Mouse (Mus musculus): Measurements from ENCODE around the gene Mrps7. TPM values are rescaled to one million over a fixed set of nuclear protein-coding genes. Genes with fewer than 3 reads are reported as not detected.

The Mrps7 gene
- polyA plus RNA-seq, 1 experiment from 2014 or later: 95.6 TPM

GRCm38 (mm10) chr11:115634109-115634508 lies 30.4 kb downstream of the Mrps7 start:
- H3K9ac ChIP-seq: no peak overlapping the region
- no peak overlapping the region for H3K4me2 ChIP-seq
- ATAC-seq (ENCODE audit: insufficient read depth) (no peak), DNase-seq (no peak)
- no peaks in the 10 kb centered on the region for H3K27me3 ChIP-seq (ENCODE audit: insufficient read depth, low read length)
- no peak for TF ChIP-seq CTCF (IDR thresholded peaks at IDR 0.05; ENCODE audit: low read depth)
- H3K4me3 ChIP-seq (ENCODE audit: low read depth, low read length): no peak overlapping the region
- no peak overlapping the region for H3K27ac ChIP-seq (ENCODE audit: low read depth)
- no peaks in the 10 kb centered on the region for H3K9me3 ChIP-seq (ENCODE audit: low read depth, low read length)
- 38% methylated on average over 4 of the region's 4 CpGs for WGBS
- H3K4me1 ChIP-seq (ENCODE audit: insufficient read depth): no peaks in the 10 kb centered on the region
- H3K36me3 ChIP-seq (ENCODE audit: insufficient read depth): no peaks in the 10 kb centered on the region

DNA sequence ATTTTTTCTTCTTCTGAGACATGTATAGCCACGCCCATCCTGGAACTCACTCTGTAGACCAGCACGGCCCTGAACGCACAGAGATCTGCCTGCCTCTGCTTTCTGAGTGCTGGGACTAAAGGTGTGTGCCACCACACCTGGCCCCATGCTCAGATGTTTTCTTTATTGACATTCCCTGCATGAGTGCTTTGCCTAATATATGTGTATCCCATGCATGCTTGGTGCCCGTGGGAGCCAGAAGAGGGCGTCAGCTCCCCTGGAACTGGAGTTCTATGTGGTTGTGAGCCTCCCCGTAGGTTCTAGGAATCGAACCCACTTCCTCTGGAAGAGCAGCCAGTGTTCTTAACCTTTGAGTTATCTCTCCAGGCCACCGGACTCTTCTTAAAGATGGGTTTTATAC lies 31.3 kb downstream of the Mrps7 start:
- Histone ChIP-seq H3K27me3 (ENCODE audit: insufficient read depth, low read length) (no peaks in the 10 kb centered on the region), H3K4me3 (ENCODE audit: low read depth, low read length) (no peak overlapping the region), H3K27ac (ENCODE audit: low read depth) (no peak overlapping the region), H3K4me1 (ENCODE audit: insufficient read depth) (no peaks in the 10 kb centered on the region), H3K4me2 (no peak overlapping the region), H3K9me3 (ENCODE audit: low read depth, low read length) (no peaks in the 10 kb centered on the region), H3K9ac (no peak overlapping the region), H3K36me3 (ENCODE audit: insufficient read depth) (no peaks in the 10 kb centered on the region)
- ATAC-seq (ENCODE audit: insufficient read depth): no peak
- no peak for TF ChIP-seq CTCF (IDR thresholded peaks at IDR 0.05; ENCODE audit: low read depth)
- DNase-seq: no peak
- WGBS: 79% methylated on average over 8 of the region's 8 CpGs

- WGBS: 71% methylated on average over 8 of the region's 8 CpGs
- Histone ChIP-seq H3K4me3 (ENCODE audit: low read depth, low read length) (no peak overlapping the region), H3K4me2 (no peak overlapping the region), H3K4me1 (ENCODE audit: insufficient read depth) (no peaks in the 10 kb centered on the region), H3K27me3 (ENCODE audit: insufficient read depth, low read length) (no peaks in the 10 kb centered on the region), H3K9me3 (ENCODE audit: low read depth, low read length) (no peaks in the 10 kb centered on the region), H3K9ac (no peak overlapping the region), H3K27ac (ENCODE audit: low read depth) (no peak overlapping the region), H3K36me3 (ENCODE audit: insufficient read depth) (no peaks in the 10 kb centered on the region)
- no peak for TF ChIP-seq CTCF (IDR thresholded peaks at IDR 0.05; ENCODE audit: low read depth)
- DNase-seq (no peak), ATAC-seq (ENCODE audit: insufficient read depth) (no peak)
Measured at GRCm38 (mm10) chr11:115635484-115635883, 31.8 kb downstream of the Mrps7 start.

DNA sequence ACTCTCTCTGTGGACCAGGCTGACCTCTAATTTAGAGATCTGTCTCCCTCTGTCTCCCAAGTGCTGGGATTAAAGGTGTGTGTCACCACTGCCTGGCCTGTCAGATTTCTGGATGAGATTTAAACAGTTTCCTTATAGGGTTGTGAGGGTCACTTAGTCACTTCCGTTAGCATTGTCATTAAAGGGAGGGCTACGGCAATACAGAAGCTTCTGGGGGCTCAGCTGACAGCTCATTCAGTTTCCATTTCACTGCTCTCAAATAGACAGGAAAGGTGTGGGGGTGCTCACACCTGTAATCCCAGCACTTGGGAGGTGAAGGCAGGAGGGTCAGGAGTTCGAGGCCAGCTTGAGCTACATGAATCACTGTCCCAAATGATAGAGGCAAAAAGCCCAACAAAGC lies 33.2 kb downstream of the Mrps7 start:
- no peak for TF ChIP-seq CTCF (IDR thresholded peaks at IDR 0.05; ENCODE audit: low read depth)
- H3K4me3 ChIP-seq (ENCODE audit: low read depth, low read length): no peak overlapping the region
- H3K9me3 ChIP-seq (ENCODE audit: low read depth, low read length): no peaks in the 10 kb centered on the region
- ATAC-seq (ENCODE audit: insufficient read depth) (no peak), DNase-seq (no peak)
- H3K27ac ChIP-seq (ENCODE audit: low read depth): no peak overlapping the region
- no peaks in the 10 kb centered on the region for H3K27me3 ChIP-seq (ENCODE audit: insufficient read depth, low read length)
- no peaks in the 10 kb centered on the region for H3K36me3 ChIP-seq (ENCODE audit: insufficient read depth)
- H3K9ac ChIP-seq: no peak overlapping the region
- H3K4me2 ChIP-seq: no peak overlapping the region
- no peaks in the 10 kb centered on the region for H3K4me1 ChIP-seq (ENCODE audit: insufficient read depth)
- WGBS: 55% methylated on average over 3 of the region's 3 CpGs

GRCm38 (mm10) chr11:115638498-115639409 lies 35.0 kb downstream of the Mrps7 start:
- Histone ChIP-seq H3K4me2 (no peak overlapping the region), H3K27ac (ENCODE audit: low read depth) (peak overlapping the region; percentile 46; the same call in 1 of the 2 replicates), H3K9me3 (ENCODE audit: low read depth, low read length) (no peaks in the 10 kb centered on the region), H3K4me3 (ENCODE audit: low read depth, low read length) (no peak overlapping the region), H3K27me3 (ENCODE audit: insufficient read depth, low read length) (no peaks in the 10 kb centered on the region), H3K4me1 (ENCODE audit: insufficient read depth) (no peaks in the 10 kb centered on the region), H3K9ac (peak overlapping the region; percentile 26; the same call in 1 of the 2 replicates), H3K36me3 (ENCODE audit: insufficient read depth) (peaks cover 3% of the 10 kb centered on the region; the same call in 1 of the 2 replicates)
- ATAC-seq (ENCODE audit: insufficient read depth) (peak; percentile 14; the same call in 1 of the 2 replicates), DNase-seq (peak; percentile 39)
- no peak for TF ChIP-seq CTCF (IDR thresholded peaks at IDR 0.05; ENCODE audit: low read depth)
- 61% methylated on average over 5 of the region's 5 CpGs for WGBS

- Histone ChIP-seq H3K9me3 (ENCODE audit: low read depth, low read length) (no peaks in the 10 kb centered on the region), H3K4me3 (ENCODE audit: low read depth, low read length) (no peak overlapping the region), H3K4me1 (ENCODE audit: insufficient read depth) (no peaks in the 10 kb centered on the region), H3K27ac (ENCODE audit: low read depth) (peak overlapping the region; percentile 46; the same call in 1 of the 2 replicates), H3K4me2 (no peak overlapping the region), H3K36me3 (ENCODE audit: insufficient read depth) (peaks cover 9% of the 10 kb centered on the region), H3K9ac (peak overlapping the region; percentile 26; the same call in 1 of the 2 replicates), H3K27me3 (ENCODE audit: insufficient read depth, low read length) (no peaks in the 10 kb centered on the region)
- no peak for ATAC-seq (ENCODE audit: insufficient read depth)
- WGBS: 72% methylated on average over 4 of the region's 4 CpGs
- TF ChIP-seq CTCF (IDR thresholded peaks at IDR 0.05; ENCODE audit: low read depth): no peak
- no peak for DNase-seq
Measured at GRCm38 (mm10) chr11:115639540-115639939, 35.8 kb downstream of the Mrps7 start.

- H3K27me3 ChIP-seq (ENCODE audit: insufficient read depth, low read length): no peaks in the 10 kb centered on the region
- no peaks in the 10 kb centered on the region for H3K4me1 ChIP-seq (ENCODE audit: insufficient read depth)
- DNase-seq (no peak), ATAC-seq (ENCODE audit: insufficient read depth) (no peak)
- no peak for TF ChIP-seq CTCF (IDR thresholded peaks at IDR 0.05; ENCODE audit: low read depth)
- no peaks in the 10 kb centered on the region for H3K9me3 ChIP-seq (ENCODE audit: low read depth, low read length)
- no peak overlapping the region for H3K4me2 ChIP-seq
- no peak overlapping the region for H3K9ac ChIP-seq
- no peak overlapping the region for H3K4me3 ChIP-seq (ENCODE audit: low read depth, low read length)
- 80% methylated on average over 3 of the region's 4 CpGs for WGBS
- no peak overlapping the region for H3K27ac ChIP-seq (ENCODE audit: low read depth)
- peaks cover 13% of the 10 kb centered on the region for H3K36me3 ChIP-seq (ENCODE audit: insufficient read depth)
Measured at GRCm38 (mm10) chr11:115640311-115640828, 36.6 kb downstream of the Mrps7 start.

Data from lung, embryonic 14.5 days (tissue).